Mouse (Mus musculus): Measurements from ENCODE around the gene Eva1c. TPM values are rescaled to one million over a fixed set of nuclear protein-coding genes. Genes with fewer than 3 reads are reported as not detected.

Gene Eva1c
- polyA plus RNA-seq, 1 experiment from 2014 or later, result 1.2 TPM

DNA sequence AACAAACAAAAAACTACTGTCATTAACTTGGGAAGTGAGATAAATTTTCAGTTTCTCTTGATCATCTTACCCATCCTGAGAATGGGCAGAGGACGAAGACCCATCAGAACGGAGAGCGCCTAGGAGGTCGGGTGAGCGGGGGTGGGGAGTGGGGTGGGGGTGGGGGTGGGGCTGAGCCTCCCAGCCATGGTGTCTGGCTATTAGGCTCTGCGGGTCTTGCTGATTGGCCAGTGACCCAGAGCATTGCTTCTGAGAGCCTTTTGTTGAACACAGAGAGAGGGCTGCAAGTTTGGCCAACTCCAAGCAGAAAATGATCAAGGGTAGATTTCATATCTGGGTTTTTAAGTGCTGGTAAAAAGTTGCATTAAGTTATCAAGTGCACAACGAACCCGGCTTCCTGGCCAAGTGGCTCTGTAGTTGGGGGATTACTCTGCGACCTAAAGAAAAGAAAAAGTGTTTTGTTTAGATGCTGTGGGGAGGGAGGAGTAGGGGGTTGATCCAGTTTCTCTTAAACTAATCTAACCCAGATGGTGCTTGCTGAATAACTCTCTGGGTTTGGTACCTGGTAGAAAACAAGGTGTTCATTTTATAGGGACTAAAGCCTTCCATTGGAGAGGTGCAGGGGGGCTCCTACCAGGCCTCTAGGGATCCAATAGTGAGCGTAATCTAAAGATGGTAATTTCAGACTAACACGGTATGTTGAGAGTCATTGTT, 25.3 kb downstream of the Eva1c start:
- ATAC-seq (replicated peaks; ENCODE audit: low FRiP score, low read depth), result no peak

DNA sequence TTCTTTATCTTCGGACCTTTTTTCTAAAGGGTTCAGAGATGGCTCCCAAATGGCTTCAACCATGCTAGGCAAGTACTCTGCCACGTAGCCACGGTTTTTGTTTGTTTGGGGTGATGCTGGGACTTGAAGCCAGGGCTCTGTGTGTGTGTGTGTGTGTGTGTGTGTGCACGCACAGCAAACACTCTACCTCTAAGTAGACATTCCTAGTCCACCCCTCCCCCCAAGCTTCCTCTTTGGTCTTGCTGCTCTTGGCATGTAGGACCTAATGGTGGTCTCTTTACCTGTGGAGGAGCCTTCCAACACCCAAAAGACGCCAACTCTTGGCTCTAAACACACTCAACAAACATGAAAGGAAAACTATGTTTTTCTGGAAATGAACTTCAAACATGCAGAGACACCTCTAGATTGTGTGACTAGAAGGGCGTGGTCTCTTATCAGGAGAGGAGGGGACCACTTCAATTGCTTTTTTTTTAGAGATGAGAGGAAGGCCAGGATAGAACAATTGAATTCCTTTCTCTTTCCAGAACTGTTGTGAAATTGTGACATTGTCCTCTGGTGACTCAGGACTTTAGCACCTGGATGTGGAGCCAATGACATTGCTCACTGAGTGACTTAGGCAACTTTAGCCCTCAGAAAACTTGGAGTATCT, 30.2 kb downstream of the Eva1c start:
- ATAC-seq (replicated peaks; ENCODE audit: low FRiP score, low read depth) (no peak), DNase-seq (ENCODE audit: low spot score) (no peak)
- Histone ChIP-seq H3K9ac (ENCODE audit: low read depth, low read length) (no peak overlapping the region), H3K9me3 (replicated peaks; ENCODE audit: low read length) (no peaks in the 10 kb centered on the region), H3K36me3 (ENCODE audit: insufficient read depth, low read length) (no peaks in the 10 kb centered on the region), H3K27me3 (ENCODE audit: insufficient read depth, low read length) (no peaks in the 10 kb centered on the region), H3K4me1 (replicated peaks; ENCODE audit: insufficient read depth, low read length) (no peaks in the 10 kb centered on the region), H3K27ac (no peak overlapping the region), H3K4me2 (ENCODE audit: low read length) (no peak overlapping the region), H3K4me3 (replicated peaks; ENCODE audit: low read depth, low read length) (no peak overlapping the region)
- TF ChIP-seq CTCF (IDR thresholded peaks at IDR 0.05; ENCODE audit: low read depth), result no peak
- 86% methylated on average over 6 of the region's 6 CpGs for WGBS

More for the DNA sequence above, 25.3 kb downstream of the Eva1c start:
- no peak overlapping the region for H3K27ac ChIP-seq
- no peak overlapping the region for H3K4me2 ChIP-seq (ENCODE audit: low read length)
- H3K9me3 ChIP-seq (replicated peaks; ENCODE audit: low read length), result no peaks in the 10 kb centered on the region
- TF ChIP-seq CTCF (IDR thresholded peaks at IDR 0.05; ENCODE audit: low read depth), result no peak
- H3K36me3 ChIP-seq (ENCODE audit: insufficient read depth, low read length), result no peaks in the 10 kb centered on the region
- no peaks in the 10 kb centered on the region for H3K4me1 ChIP-seq (replicated peaks; ENCODE audit: insufficient read depth, low read length)
- no peak overlapping the region for H3K4me3 ChIP-seq (replicated peaks; ENCODE audit: low read depth, low read length)
- H3K27me3 ChIP-seq (ENCODE audit: insufficient read depth, low read length), result no peaks in the 10 kb centered on the region
- no peak for DNase-seq (ENCODE audit: low spot score)
- no peak overlapping the region for H3K9ac ChIP-seq (ENCODE audit: low read depth, low read length)
- WGBS, result 66% methylated on average over 11 of the region's 11 CpGs

- Histone ChIP-seq H3K4me3 (replicated peaks; ENCODE audit: low read depth, low read length) (no peak overlapping the region), H3K36me3 (ENCODE audit: insufficient read depth, low read length) (no peaks in the 10 kb centered on the region), H3K27ac (no peak overlapping the region), H3K9me3 (replicated peaks; ENCODE audit: low read length) (no peaks in the 10 kb centered on the region), H3K4me1 (replicated peaks; ENCODE audit: insufficient read depth, low read length) (no peaks in the 10 kb centered on the region), H3K9ac (ENCODE audit: low read depth, low read length) (no peak overlapping the region), H3K27me3 (ENCODE audit: insufficient read depth, low read length) (no peaks in the 10 kb centered on the region), H3K4me2 (ENCODE audit: low read length) (no peak overlapping the region)
- DNase-seq (ENCODE audit: low spot score) (no peak), ATAC-seq (replicated peaks; ENCODE audit: low FRiP score, low read depth) (no peak)
- WGBS, result 57% methylated on average over 4 of the region's 4 CpGs
- no peak for TF ChIP-seq CTCF (IDR thresholded peaks at IDR 0.05; ENCODE audit: low read depth)
These were observed 31.7 kb downstream of the Eva1c start for GRCm38 (mm10) chr16:90858206-90858605.

DNA sequence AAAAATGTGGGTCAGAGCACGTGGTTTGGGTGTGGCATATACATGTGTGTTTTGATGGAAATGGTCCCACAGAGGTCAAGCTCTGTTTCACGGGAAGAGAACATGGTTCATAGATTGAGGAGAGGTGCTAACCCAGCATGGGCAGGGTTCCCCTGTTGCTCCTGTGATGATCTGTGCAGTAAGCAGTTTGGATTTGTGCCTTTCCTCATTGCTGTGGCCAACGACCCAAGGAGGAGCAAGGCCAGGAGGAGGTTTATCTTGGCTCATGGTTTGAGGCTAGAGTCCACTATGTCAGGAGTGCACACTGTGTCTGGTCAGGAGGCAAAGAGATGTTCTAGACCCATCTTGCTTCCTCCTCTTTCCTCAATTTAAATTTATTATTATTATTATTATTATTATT, 36.5 kb downstream of the Eva1c start:
- Histone ChIP-seq H3K4me1 (replicated peaks; ENCODE audit: insufficient read depth, low read length) (no peaks in the 10 kb centered on the region; the same call in 1 of the 2 replicates), H3K27ac (no peak overlapping the region), H3K9me3 (replicated peaks; ENCODE audit: low read length) (no peaks in the 10 kb centered on the region), H3K4me3 (replicated peaks; ENCODE audit: low read depth, low read length) (no peak overlapping the region), H3K36me3 (ENCODE audit: insufficient read depth, low read length) (no peaks in the 10 kb centered on the region), H3K27me3 (ENCODE audit: insufficient read depth, low read length) (no peaks in the 10 kb centered on the region), H3K4me2 (ENCODE audit: low read length) (no peak overlapping the region), H3K9ac (ENCODE audit: low read depth, low read length) (no peak overlapping the region)
- no peak for TF ChIP-seq CTCF (IDR thresholded peaks at IDR 0.05; ENCODE audit: low read depth)
- 56% methylated on average over 3 of the region's 3 CpGs for WGBS
- no peak for ATAC-seq (replicated peaks; ENCODE audit: low FRiP score, low read depth)
- DNase-seq (ENCODE audit: low spot score), result no peak

- TF ChIP-seq CTCF (IDR thresholded peaks at IDR 0.05; ENCODE audit: low read depth), result no peak
- Histone ChIP-seq H3K27ac (no peak overlapping the region), H3K9ac (ENCODE audit: low read depth, low read length) (no peak overlapping the region), H3K9me3 (replicated peaks; ENCODE audit: low read length) (no peaks in the 10 kb centered on the region), H3K36me3 (ENCODE audit: insufficient read depth, low read length) (no peaks in the 10 kb centered on the region), H3K4me1 (replicated peaks; ENCODE audit: insufficient read depth, low read length) (no peaks in the 10 kb centered on the region; the same call in 1 of the 2 replicates), H3K4me3 (replicated peaks; ENCODE audit: low read depth, low read length) (no peak overlapping the region), H3K4me2 (ENCODE audit: low read length) (no peak overlapping the region), H3K27me3 (ENCODE audit: insufficient read depth, low read length) (no peaks in the 10 kb centered on the region)
- DNase-seq (ENCODE audit: low spot score) (no peak), ATAC-seq (replicated peaks; ENCODE audit: low FRiP score, low read depth) (no peak)
- 72% methylated on average over 10 of the region's 10 CpGs for WGBS
These were observed 37.0 kb downstream of the Eva1c start for GRCm38 (mm10) chr16:90863468-90864046.

DNA sequence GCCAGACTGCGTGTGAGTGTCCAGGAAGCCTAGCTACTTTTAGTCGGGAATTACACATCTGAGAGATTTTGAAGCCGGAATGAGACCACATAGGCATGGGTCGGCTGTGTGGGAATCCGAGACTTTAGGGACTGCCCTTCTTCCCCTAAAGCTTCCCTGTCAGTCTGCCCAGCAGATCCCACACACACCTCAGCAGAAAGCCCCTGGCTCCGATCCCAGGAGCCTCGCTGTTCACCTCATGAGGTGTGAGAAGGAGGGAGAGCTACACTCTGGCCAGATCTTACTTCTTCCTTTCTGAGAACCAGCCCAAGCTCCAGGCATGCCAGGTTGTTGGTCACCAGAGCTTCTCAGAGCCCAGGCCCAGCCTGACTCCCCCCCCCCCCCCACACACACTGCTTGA, 38.2 kb downstream of the Eva1c start:
- 48% methylated on average over 7 of the region's 7 CpGs for WGBS
- H3K4me2 ChIP-seq (ENCODE audit: low read length), result no peak overlapping the region
- DNase-seq (ENCODE audit: low spot score) (no peak), ATAC-seq (replicated peaks; ENCODE audit: low FRiP score, low read depth) (no peak)
- no peaks in the 10 kb centered on the region for H3K27me3 ChIP-seq (ENCODE audit: insufficient read depth, low read length)
- H3K4me3 ChIP-seq (replicated peaks; ENCODE audit: low read depth, low read length), result no peak overlapping the region
- no peak for TF ChIP-seq CTCF (IDR thresholded peaks at IDR 0.05; ENCODE audit: low read depth)
- H3K9ac ChIP-seq (ENCODE audit: low read depth, low read length), result no peak overlapping the region
- H3K27ac ChIP-seq, result no peak overlapping the region
- no peaks in the 10 kb centered on the region for H3K36me3 ChIP-seq (ENCODE audit: insufficient read depth, low read length)
- no peaks in the 10 kb centered on the region; the same call in 1 of the 2 replicates for H3K4me1 ChIP-seq (replicated peaks; ENCODE audit: insufficient read depth, low read length)
- H3K9me3 ChIP-seq (replicated peaks; ENCODE audit: low read length), result no peaks in the 10 kb centered on the region

Measured in kidney, postnatal 0 days (tissue).